Mouse (Mus musculus): ENCODE data around the gene Lpin2. TPM values are rescaled to one million over a fixed set of nuclear protein-coding genes. Genes with fewer than 3 reads are reported as not detected.

Lpin2 gene
- polyA plus RNA-seq, 1 experiment: 133 TPM

DNA sequence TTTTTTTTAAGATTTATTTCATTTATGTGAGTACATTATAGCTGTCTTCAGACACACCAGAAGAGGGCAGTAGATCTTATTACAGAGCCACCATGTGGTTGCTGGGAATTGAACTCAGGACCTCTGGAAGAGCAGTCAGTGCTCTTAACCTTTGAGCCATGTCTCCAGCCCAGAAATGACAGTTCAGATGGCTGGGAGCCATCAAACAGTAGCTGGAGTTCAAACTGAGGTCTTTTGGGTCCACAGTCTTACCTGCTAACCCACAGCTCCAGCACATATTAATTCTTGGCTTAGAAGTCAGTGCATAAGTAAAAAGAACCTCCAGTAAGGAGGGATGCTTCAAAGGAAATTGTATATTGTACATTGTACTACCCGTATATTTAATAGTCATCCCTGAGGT, 26.6 kb downstream of the Lpin2 start:
- Histone ChIP-seq H3K27ac (ENCODE audit: insufficient read depth, low read depth, low read length) (no peak overlapping the region), H3K4me3 (ENCODE audit: insufficient read depth, low read length) (no peak overlapping the region), H3K4me1 (ENCODE audit: control insufficient read depth, insufficient read depth, low read length) (peaks cover 26% of the 10 kb centered on the region)
- TF ChIP-seq CTCF (IDR thresholded peaks at IDR 0.05; ENCODE audit: low read depth, low read length) (no peak), POLR2A (IDR thresholded peaks at IDR 0.05; ENCODE audit: borderline replicate concordance, low read depth, low read length) (no peak)

DNA sequence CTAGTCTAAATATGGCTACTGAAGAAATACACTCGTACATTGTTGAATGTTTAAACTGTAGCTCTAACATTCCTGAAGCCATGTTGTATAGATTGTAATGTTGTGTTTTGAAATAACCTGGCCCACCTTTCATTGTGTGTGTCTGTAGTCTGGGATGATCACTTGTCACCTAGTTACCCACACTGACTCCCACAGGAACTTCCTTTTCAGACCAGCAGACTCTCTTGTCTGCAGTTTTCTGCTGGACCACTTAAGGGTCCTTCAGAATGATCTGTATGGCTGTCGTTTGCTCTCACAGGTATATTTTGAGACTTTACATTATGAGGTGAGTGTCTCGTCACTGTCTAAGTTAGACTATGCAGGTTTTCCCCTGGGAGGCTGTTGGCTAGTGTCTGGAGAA, 27.6 kb downstream of the Lpin2 start:
- H3K4me3 ChIP-seq (ENCODE audit: insufficient read depth, low read length): no peak overlapping the region
- H3K27ac ChIP-seq (ENCODE audit: insufficient read depth, low read depth, low read length): no peak overlapping the region
- H3K4me1 ChIP-seq (ENCODE audit: control insufficient read depth, insufficient read depth, low read length): peaks cover 34% of the 10 kb centered on the region
- TF ChIP-seq CTCF (IDR thresholded peaks at IDR 0.05; ENCODE audit: low read depth, low read length): no peak
- no peak for TF ChIP-seq POLR2A (IDR thresholded peaks at IDR 0.05; ENCODE audit: borderline replicate concordance, low read depth, low read length)

DNA sequence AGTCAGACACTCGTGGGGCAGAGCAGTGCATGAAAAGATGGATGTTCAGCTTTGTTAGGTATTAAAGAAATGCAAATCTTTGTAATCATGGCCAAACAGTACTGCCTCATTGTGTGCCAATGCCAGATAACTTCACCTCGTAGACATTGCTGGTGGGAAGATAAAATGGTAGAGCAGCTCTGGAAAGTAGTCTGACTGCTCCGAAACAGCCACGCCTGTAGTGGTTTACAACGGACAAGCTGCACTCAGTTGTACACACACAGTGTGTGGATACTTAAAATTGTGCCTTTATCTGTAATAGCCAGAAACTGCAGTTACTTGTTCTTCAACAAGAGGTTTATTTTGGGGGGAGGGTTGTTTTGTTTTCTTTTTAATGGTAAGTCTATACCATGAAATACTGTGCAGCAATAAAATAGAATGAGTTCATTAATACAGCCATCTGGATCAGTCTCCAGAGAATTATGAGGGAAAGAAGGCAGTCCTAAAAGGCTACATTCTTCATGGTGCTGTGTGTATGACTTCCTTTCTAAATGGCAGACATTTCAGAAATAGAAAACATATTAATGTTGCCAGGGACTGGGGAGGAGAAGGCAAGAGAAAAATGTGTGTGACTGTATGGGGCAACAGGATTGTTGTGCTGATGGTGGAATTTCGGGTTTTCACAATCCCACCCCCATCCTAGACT, 29.7 kb downstream of the Lpin2 start:
- TF ChIP-seq POLR2A (IDR thresholded peaks at IDR 0.05; ENCODE audit: borderline replicate concordance, low read depth, low read length) (no peak), CTCF (IDR thresholded peaks at IDR 0.05; ENCODE audit: low read depth, low read length) (no peak)
- H3K4me3 ChIP-seq (ENCODE audit: insufficient read depth, low read length): no peak overlapping the region
- H3K4me1 ChIP-seq (ENCODE audit: control insufficient read depth, insufficient read depth, low read length): peaks cover 31% of the 10 kb centered on the region
- no peak overlapping the region for H3K27ac ChIP-seq (ENCODE audit: insufficient read depth, low read depth, low read length)

- no peak for TF ChIP-seq POLR2A (IDR thresholded peaks at IDR 0.05; ENCODE audit: borderline replicate concordance, low read depth, low read length)
- TF ChIP-seq CTCF (IDR thresholded peaks at IDR 0.05; ENCODE audit: low read depth, low read length): no peak
- Histone ChIP-seq H3K27ac (ENCODE audit: insufficient read depth, low read depth, low read length) (no peak overlapping the region), H3K4me1 (ENCODE audit: control insufficient read depth, insufficient read depth, low read length) (peaks cover 30% of the 10 kb centered on the region), H3K4me3 (ENCODE audit: insufficient read depth, low read length) (no peak overlapping the region)
These were observed 31.3 kb downstream of the Lpin2 start for GRCm38 (mm10) chr17:71213666-71214065.

- TF ChIP-seq CTCF (IDR thresholded peaks at IDR 0.05; ENCODE audit: low read depth, low read length) (no peak), POLR2A (IDR thresholded peaks at IDR 0.05; ENCODE audit: borderline replicate concordance, low read depth, low read length) (no peak)
- Histone ChIP-seq H3K4me1 (ENCODE audit: control insufficient read depth, insufficient read depth, low read length) (peaks cover 29% of the 10 kb centered on the region), H3K4me3 (ENCODE audit: insufficient read depth, low read length) (peak overlapping the region; percentile 47), H3K27ac (ENCODE audit: insufficient read depth, low read depth, low read length) (peak overlapping the region; percentile 21)
These were observed 32.3 kb downstream of the Lpin2 start for GRCm38 (mm10) chr17:71214514-71215240.

DNA sequence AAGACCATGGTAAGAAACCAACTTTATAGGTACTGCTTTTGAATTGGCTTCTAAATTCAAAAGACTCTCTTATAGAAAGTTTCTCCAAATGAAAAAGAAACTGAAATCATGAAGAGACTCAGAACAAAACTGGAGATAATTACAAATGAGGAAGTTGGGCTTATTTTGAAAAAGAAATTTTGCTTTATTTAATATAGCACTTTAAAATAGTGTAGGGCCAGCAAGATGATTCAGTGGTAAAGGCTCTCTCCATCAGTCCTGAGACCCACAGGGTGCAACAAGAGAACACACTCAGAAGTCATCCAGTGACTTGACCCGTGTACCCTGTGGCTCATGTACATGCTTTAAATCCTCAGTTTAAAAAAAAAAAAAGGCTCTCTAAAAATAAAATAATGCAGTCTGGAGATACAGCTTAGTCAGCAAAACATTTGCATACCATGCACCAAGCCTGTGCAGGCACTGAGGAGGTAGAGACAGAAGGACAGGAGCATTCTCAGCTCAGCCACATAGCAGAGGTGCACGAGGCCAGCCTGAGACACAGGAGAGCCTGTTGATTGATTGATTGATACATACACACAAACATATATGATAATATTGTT, 33.0 kb downstream of the Lpin2 start:
- peak overlapping the region; percentile 47 for H3K4me3 ChIP-seq (ENCODE audit: insufficient read depth, low read length)
- TF ChIP-seq CTCF (IDR thresholded peaks at IDR 0.05; ENCODE audit: low read depth, low read length): no peak
- no peak for TF ChIP-seq POLR2A (IDR thresholded peaks at IDR 0.05; ENCODE audit: borderline replicate concordance, low read depth, low read length)
- H3K4me1 ChIP-seq (ENCODE audit: control insufficient read depth, insufficient read depth, low read length): peaks cover 27% of the 10 kb centered on the region
- peak overlapping the region; percentile 79 for H3K27ac ChIP-seq (ENCODE audit: insufficient read depth, low read depth, low read length)

GRCm38 (mm10) chr17:71216263-71216662, 33.9 kb downstream of the Lpin2 start:
- TF ChIP-seq CTCF (IDR thresholded peaks at IDR 0.05; ENCODE audit: low read depth, low read length) (no peak), POLR2A (IDR thresholded peaks at IDR 0.05; ENCODE audit: borderline replicate concordance, low read depth, low read length) (no peak)
- Histone ChIP-seq H3K4me3 (ENCODE audit: insufficient read depth, low read length) (no peak overlapping the region), H3K27ac (ENCODE audit: insufficient read depth, low read depth, low read length) (peak overlapping the region; percentile 67), H3K4me1 (ENCODE audit: control insufficient read depth, insufficient read depth, low read length) (peaks cover 35% of the 10 kb centered on the region)

DNA sequence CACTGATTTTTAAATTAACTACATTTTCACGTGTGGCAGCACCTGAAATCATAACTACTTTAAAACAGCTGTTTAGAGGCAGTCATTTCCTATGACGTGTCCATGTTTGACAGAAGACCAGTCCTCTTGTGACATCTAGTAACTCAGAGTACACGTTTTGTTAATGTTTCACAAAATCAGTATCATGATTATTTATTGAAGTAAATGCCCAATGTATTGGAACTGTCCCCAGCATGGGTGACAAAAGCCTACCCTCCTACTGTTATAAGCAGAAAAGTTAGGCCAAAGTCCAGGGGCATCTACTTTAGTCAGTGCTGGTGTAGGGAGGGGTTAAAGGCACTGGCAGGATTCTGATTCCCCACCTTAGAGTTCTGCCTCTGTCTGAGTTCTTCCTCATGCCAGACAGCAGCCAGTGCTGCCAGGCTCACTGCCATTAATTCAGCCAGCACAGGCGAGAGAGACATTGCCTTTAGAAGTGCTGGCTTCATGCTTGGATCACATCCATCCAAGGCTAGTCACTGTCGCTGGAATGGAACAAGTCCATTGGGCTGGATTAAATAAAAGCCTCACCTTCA, 34.8 kb downstream of the Lpin2 start:
- peaks cover 39% of the 10 kb centered on the region for H3K4me1 ChIP-seq (ENCODE audit: control insufficient read depth, insufficient read depth, low read length)
- no peak overlapping the region for H3K27ac ChIP-seq (ENCODE audit: insufficient read depth, low read depth, low read length)
- TF ChIP-seq POLR2A (IDR thresholded peaks at IDR 0.05; ENCODE audit: borderline replicate concordance, low read depth, low read length) (no peak), CTCF (IDR thresholded peaks at IDR 0.05; ENCODE audit: low read depth, low read length) (no peak)
- H3K4me3 ChIP-seq (ENCODE audit: insufficient read depth, low read length): no peak overlapping the region

- peak overlapping the region; percentile 62 for H3K27ac ChIP-seq (ENCODE audit: insufficient read depth, low read depth, low read length)
- no peak overlapping the region for H3K4me3 ChIP-seq (ENCODE audit: insufficient read depth, low read length)
- H3K4me1 ChIP-seq (ENCODE audit: control insufficient read depth, insufficient read depth, low read length): peaks cover 44% of the 10 kb centered on the region
- TF ChIP-seq POLR2A (IDR thresholded peaks at IDR 0.05; ENCODE audit: borderline replicate concordance, low read depth, low read length) (no peak), CTCF (IDR thresholded peaks at IDR 0.05; ENCODE audit: low read depth, low read length) (no peak)
These were observed 39.0 kb downstream of the Lpin2 start for GRCm38 (mm10) chr17:71221383-71221782.
